Mouse (Mus musculus) frontal cortex, postnatal 25 days (tissue): ENCODE results near the gene Olfr1392.
"Not testable (repeated sequence)": the region's sequence is repeated elsewhere in the genome, so short reads cannot be mapped to it uniquely, and the experiment has no call there.

Source experiments
- DNase-seq, 2 experiments: peaks; one replicate each; pipeline ENCODE4 v3.0.0; 2022; ENCODE audit warnings: low spot score in 2 of 2

The Olfr1392 gene

GRCm38 (mm10) chr11:49308547-49308946, 23.5 kb downstream of the Olfr1392 start:
- not testable (repeated sequence) for DNase-seq

- no peak for DNase-seq
These were observed 37.4 kb downstream of the Olfr1392 start, which contains the start of gene Olfr1391 for GRCm38 (mm10) chr11:49322442-49322841. TSS of gene Olfr1391 (plus strand) at chr11:49322742.

GRCm38 (mm10) chr11:49326726-49327125, 41.6 kb downstream of the Olfr1392 start:
- peak in 1 of 2 experiments; percentile 7 for DNase-seq

GRCm38 (mm10) chr11:49329686-49330085, 44.6 kb downstream of the Olfr1392 start:
- DNase-seq = no peak

GRCm38 (mm10) chr11:49334888-49335287, 49.8 kb downstream of the Olfr1392 start, which contains the start of gene Olfr1390:
TSS of gene Olfr1390 (plus strand) at chr11:49335188.
- no peak for DNase-seq

- DNase-seq = no peak
These were observed 52.2 kb downstream of the Olfr1392 start for GRCm38 (mm10) chr11:49337150-49337832.
